Mouse (Mus musculus): ENCODE measurements around the gene Gemin8.

Gemin8 gene

GRCm38 (mm10) chrX:166169892-166170799, at the start of gene Gemin8:
Gemin8 (plus strand) TSS chrX:166170454.
- peak; percentile 94 for DNase-seq (ENCODE audit: low read depth, low spot score)

DNA sequence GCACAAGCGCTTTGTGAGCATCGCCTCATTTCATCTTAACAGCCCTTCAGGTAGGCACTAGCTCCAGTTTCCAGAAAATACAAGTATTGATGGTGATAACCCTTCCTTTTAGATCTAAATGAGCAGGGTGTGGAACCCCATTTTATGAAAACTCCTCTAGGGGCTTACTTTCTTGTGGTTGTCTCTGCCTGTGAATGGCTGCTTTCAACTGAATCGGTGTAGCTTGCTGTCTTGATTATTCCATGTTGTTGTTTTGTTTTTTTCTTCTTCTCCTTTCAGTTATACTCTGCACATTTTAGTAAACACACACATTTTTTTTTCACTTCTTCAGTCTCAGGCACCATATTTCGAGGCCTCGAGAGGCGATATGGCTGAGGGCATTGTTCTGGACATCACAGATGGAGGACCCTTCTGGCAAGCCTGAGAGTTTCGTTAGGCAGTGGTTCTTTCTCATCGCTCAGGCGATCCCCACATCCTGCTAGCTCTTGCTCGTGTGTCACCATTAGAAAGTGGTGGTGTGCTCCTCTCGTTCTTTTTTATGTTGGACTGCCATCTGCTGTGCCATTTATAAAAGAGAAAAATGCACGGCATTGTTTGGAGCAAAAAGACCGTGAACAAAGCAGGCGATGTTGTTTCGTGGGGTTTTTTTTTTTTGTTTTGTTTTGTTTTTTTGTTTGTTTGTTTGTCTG, 23.0 kb upstream of the Gemin8 start:
- no peak for DNase-seq (ENCODE audit: low read depth, low spot score)

- peak; percentile 20 for DNase-seq (ENCODE audit: low read depth, low spot score)
Observed at GRCm38 (mm10) chrX:166162773-166163172, 7.5 kb upstream of the Gemin8 start.

DNA sequence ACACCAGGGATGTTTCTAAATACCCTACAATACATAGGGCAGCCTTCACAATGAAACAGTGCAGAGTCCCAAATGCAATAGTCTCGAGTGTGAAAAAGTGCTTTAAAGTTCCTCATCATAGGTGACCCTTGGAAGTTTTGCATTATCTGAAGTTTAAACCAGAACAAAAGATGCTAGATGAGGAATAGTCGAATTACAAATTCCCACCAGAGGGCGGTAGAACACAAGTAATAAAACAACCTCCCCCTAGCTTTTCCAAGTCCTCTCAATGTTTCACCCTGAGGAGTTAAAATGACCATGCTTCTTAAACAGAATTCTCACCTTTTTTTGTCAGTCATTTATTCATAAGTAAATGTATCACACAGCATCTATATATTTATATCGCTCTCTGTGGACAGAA, 2.9 kb upstream of the Gemin8 start:
- peak; percentile 38 for DNase-seq (ENCODE audit: low read depth, low spot score)

- DNase-seq (ENCODE audit: low read depth, low spot score), result no peak
Observed at GRCm38 (mm10) chrX:166167923-166168322, 2.3 kb upstream of the Gemin8 start.

- DNase-seq (ENCODE audit: low read depth, low spot score), result peak; percentile 4
Observed at GRCm38 (mm10) chrX:166170800-166171738, 815 bp downstream of the Gemin8 start.

DNA sequence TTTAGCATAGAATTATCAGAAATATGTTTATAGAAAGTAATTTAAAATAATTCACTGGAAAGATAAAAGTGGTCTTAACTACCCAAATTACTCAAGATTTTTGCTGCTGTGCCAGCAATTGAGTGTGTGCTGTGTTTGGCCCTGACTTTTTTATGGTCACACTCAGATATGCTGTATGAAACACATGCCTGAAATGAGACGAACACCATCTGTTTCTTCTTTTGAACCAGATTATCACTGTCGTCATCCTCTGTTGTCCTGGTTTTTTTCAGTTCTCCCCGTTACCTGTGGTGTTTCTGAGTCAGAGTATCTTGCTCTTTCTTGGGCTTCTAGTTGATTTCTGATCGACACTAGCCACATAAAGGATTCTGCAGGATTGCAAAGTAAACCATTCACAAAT, 1.8 kb downstream of the Gemin8 start:
- no peak for DNase-seq (ENCODE audit: low read depth, low spot score)

DNA sequence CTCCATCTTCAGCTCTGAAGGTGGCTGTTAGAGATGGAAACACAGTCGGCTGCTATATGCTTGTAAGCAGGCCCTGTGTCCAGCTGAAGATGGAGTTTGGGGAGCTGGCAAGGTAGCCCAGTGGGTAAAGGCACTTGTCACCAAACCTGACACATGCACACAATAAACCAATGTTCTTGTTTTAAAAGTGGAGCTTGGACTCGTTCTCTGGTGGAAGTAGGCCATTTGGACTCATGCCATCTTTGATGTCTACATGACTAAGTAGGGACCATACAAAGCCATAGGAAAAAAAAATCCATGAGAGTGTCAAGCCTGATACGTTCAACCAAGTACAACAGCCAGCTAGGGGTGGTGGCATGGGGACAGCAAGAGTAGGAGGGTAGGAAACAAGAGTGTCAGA, 2.4 kb downstream of the Gemin8 start:
- DNase-seq (ENCODE audit: low read depth, low spot score), result no peak

GRCm38 (mm10) chrX:166173796-166174195, 3.5 kb downstream of the Gemin8 start:
- no peak for DNase-seq (ENCODE audit: low read depth, low spot score)

- no peak for DNase-seq (ENCODE audit: low read depth, low spot score)
Observed at GRCm38 (mm10) chrX:166177929-166178328, 7.7 kb downstream of the Gemin8 start.

DNA sequence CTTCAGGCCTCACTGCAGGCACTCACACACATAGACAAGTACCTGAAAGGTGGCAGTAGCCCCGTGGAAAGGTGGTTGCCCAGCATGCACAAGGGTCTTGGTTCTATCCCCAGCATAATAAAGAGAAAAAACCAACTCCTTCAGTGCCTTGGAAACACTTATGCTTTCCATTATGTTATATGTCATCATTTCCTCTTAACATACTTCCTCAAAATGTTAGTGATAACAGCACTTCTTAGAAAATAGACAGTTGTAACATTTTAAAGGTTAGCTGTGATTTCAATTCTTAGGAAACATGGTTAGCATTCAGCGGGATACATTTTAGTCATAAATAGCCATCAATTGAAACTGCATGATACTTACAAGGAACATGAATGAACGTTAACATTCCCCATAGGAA, 12.8 kb downstream of the Gemin8 start:
- DNase-seq (ENCODE audit: low read depth, low spot score), result no peak

DNA sequence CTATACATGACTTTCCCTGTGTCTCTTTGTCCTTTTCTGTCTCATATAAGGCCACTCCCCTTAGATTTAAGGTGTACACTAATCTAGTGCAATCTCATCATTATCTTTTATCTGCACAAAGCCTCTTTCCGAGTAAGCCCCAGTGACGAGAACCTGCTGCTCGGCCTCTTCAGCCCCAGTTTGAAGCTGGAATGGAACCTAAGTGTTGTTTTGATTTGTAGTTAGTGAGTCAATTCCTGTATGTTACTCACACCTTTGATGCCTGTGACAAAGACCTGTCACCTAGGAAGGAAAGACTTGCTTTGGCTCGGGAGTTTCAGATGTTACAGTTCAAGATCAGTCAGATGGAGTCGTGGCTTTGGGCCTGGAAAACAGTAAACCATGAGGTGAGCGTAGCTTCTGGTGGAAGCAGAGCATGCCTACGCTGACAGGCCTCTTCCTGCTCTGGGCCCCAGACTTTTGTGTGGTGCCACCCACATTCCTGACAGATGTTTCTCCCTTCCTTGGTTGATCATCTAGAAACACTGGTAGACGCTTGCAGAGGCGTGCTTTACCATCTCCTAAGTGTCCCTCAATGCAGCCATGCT, 15.2 kb downstream of the Gemin8 start:
- DNase-seq (ENCODE audit: low read depth, low spot score), result no peak

GRCm38 (mm10) chrX:166187803-166188202, 17.5 kb downstream of the Gemin8 start:
- DNase-seq (ENCODE audit: low read depth, low spot score), result no peak

DNA sequence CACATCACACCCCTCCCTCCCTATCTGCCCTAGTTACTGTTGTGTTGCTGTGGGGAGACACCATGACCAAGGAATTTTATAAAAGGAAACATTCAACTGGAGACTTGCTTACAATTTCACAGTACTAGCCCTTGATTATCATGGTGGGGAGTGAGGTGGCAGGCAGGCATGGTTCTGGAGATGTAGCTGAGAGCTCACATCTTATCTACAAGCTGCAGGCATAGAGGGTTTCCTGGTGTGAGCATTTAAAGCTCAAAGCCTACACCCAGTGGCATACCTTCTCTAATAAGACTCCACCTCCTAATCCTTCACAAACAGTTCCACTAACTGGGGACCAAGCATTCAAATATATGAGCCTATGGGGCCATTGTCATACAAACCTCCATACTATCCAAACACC, 26.1 kb downstream of the Gemin8 start:
- DNase-seq (ENCODE audit: low read depth, low spot score), result no peak

DNA sequence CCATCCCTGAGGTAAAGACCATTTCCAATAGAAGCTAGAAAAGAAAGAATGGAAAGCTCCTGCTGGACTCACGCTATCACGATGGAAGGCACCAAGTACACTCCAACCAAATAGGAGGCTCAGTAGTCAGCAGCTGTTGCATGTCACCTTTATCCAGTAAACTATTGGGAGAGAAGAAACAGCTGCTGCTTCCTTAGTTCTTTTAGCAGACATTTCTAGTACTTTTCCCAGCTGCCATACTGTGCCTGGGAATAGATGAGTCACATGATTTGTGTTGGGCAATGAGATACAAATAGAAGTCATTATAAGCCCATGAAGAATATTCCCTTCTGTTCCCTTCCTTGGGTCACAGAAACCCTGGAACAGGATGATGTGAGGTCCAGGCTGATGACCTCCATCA, 28.0 kb downstream of the Gemin8 start:
- DNase-seq (ENCODE audit: low read depth, low spot score), result no peak

DNA sequence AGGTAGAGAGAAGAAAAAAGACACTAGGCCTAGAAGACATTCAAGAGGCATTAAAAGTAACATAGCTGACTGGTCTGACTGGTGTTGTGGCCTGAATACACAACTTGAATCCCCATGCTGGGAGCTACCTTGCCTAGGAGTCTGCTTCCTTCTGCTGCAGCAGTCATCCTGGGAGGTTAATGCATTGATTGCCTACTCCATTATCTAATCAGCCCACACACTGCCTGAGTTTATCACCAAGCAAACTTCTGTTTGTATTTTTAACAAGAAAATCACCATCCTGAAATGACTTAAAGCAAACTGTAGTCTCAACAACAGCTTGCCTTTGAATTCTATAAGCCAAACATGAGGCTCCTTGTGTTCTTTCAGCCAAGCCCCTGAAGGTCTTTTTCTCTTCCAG, 29.6 kb downstream of the Gemin8 start:
- DNase-seq (ENCODE audit: low read depth, low spot score), result no peak

- DNase-seq (ENCODE audit: low read depth, low spot score), result no peak
Observed at GRCm38 (mm10) chrX:166214576-166214975, 44.3 kb downstream of the Gemin8 start.

DNA sequence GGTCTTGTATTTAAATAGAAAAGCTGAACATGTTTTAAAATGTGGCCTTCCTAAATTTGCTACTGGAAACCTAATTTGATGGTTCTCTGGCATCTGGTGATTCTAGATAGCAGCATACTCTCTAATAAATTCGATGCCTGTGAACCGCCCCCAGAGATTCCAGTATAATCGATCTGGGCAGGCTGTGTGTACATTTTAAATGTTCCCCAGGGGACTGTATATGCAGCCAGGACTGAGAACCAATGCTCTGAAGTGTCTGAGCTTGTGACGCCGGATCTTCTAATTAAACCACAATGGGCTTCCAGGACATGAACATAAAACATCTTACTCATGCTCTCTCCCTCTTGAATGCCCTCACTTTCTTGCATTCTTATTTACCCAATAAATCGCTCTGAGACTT, 46.0 kb downstream of the Gemin8 start:
- no peak for DNase-seq (ENCODE audit: low read depth, low spot score)

DNA sequence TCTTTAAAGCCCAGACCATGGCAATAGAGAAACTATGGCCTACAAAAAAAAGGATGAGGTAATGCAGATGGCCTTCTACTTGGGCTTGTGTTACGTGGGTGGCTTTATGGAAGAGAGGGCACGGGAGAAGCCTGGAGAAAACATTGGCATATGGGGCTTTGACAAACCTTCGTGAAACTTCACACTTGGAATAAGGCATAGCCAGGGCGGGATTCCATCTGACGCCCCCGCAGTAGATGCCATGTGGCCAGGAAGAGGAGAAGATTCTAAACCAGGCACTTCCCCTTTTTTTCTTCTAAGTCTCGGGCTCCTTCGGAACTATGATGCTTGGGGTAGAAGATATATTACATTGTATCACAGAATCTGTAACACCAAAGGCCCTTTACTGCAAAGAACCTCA, 46.5 kb downstream of the Gemin8 start:
- no peak for DNase-seq (ENCODE audit: low read depth, low spot score)

- no peak for DNase-seq (ENCODE audit: low read depth, low spot score)
Observed at GRCm38 (mm10) chrX:166219331-166219730, 49.1 kb downstream of the Gemin8 start.

- DNase-seq (ENCODE audit: low read depth, low spot score), result no peak
Observed at GRCm38 (mm10) chrX:166226856-166227255, 56.6 kb downstream of the Gemin8 start.
